Comparison of ENCODE assay signal across 15 mouse cellular contexts in genomic region chr13:69517445-69517844, GRCm38 (mm10). TPM values are rescaled to one million over a fixed set of nuclear protein-coding genes. Genes with fewer than 3 reads are reported as not detected.
DNase-seq lines count a peak whose midpoint lies in the region; ATAC-seq and TF ChIP-seq lines count a peak whose summit lies in the region.
"Had no signal": no experiment of that assay in that cellular context is flagged by ENCODE, and none has a peak within 500 bp of the region (broad histone marks: within the 10 kb centered on the region; RNA-seq: fewer than 3 reads in every experiment).

No protein-coding gene starts in this region.

- intact Hi-C loops in left cerebral cortex, postnatal 10 days (cut with DNase I) = no loop called here

- no peak for TF ChIP-seq CTCF in embryonic fibroblast, embryonic 13.5 days (IDR thresholded peaks at IDR 0.05; ENCODE audit: borderline replicate concordance, insufficient read depth, low read length)

- ATAC-seq in kidney, embryonic 14.5 days (ENCODE audit: low FRiP score, low TSS enrichment) = no peak
- ATAC-seq in lung, embryonic 16.5 days (ENCODE audit: low read depth) = peak; percentile 63; the same call in 1 of the 2 replicates
- ATAC-seq: activated CD4-positive, CD25-positive, alpha-beta regulatory T cell, adult 4 months; forebrain, embryonic 14.5 days; liver, postnatal 0 days had no signal

- no peaks in the 10 kb centered on the region for H3K27me3 ChIP-seq in kidney, embryonic 14.5 days (ENCODE audit: control insufficient read depth, insufficient read depth, low read length)
- H3K27me3 ChIP-seq in lung, embryonic 16.5 days (ENCODE audit: control insufficient read depth, insufficient read depth, low read depth, low read length) = no peaks in the 10 kb centered on the region
- H3K27me3 ChIP-seq: hindbrain, embryonic 15.5 days; limb, embryonic 12.5 days had no signal

- peaks cover 17% of the 10 kb centered on the region; the same call in 1 of the 2 replicates for H3K36me3 ChIP-seq in kidney, embryonic 14.5 days (ENCODE audit: control insufficient read depth, insufficient read depth, low read length)
- H3K36me3 ChIP-seq in lung, embryonic 16.5 days (ENCODE audit: control insufficient read depth, insufficient read depth, low read length) = peaks cover 8% of the 10 kb centered on the region

- no peak for TF ChIP-seq POLR2A in embryonic fibroblast, embryonic 13.5 days (IDR thresholded peaks at IDR 0.05; ENCODE audit: low read depth, low read length)

- peaks cover 11% of the 10 kb centered on the region; the same call in 1 of the 2 replicates for H3K4me1 ChIP-seq in kidney, embryonic 14.5 days (ENCODE audit: control insufficient read depth, insufficient read depth, low read length)
- peaks cover 19% of the 10 kb centered on the region for H3K4me1 ChIP-seq in embryonic fibroblast, embryonic 13.5 days (ENCODE audit: control insufficient read depth, insufficient read depth, low read length)
- peaks cover 6% of the 10 kb centered on the region; the same call in 1 of the 2 replicates for H3K4me1 ChIP-seq in lung, embryonic 16.5 days (replicated peaks; ENCODE audit: control insufficient read depth, insufficient read depth, low read length)

- WGBS in kidney, embryonic 14.5 days = 79% methylated on average over 6 of the region's 6 CpGs
- WGBS in lung, embryonic 16.5 days = 58% methylated on average over 6 of the region's 6 CpGs

- no peaks in the 10 kb centered on the region for H3K9me3 ChIP-seq in kidney, embryonic 14.5 days (ENCODE audit: control insufficient read depth, low read length)
- H3K9me3 ChIP-seq in lung, embryonic 16.5 days (ENCODE audit: control insufficient read depth, low read length) = no peaks in the 10 kb centered on the region
- H3K9me3 ChIP-seq: hindbrain, embryonic 15.5 days; limb, embryonic 12.5 days had no signal

- H3K4me2 ChIP-seq in kidney, embryonic 14.5 days (replicated peaks; ENCODE audit: low read depth, low read length) = no peak overlapping the region
- no peak overlapping the region for H3K4me2 ChIP-seq in lung, embryonic 16.5 days (ENCODE audit: low read depth, low read length)
- H3K4me2 ChIP-seq: hindbrain, embryonic 15.5 days; limb, embryonic 12.5 days; midbrain, embryonic 11.5 days had no signal

- no peak overlapping the region for H3K9ac ChIP-seq in kidney, embryonic 14.5 days (ENCODE audit: low read depth, low read length)
- no peak overlapping the region for H3K9ac ChIP-seq in lung, embryonic 16.5 days (ENCODE audit: low read length)
- H3K9ac ChIP-seq: hindbrain, embryonic 15.5 days; limb, embryonic 12.5 days; liver, postnatal 0 days had no signal

- DNase-seq in adrenal gland, postnatal 36 days = peak; percentile 43 to 54
- no peak for DNase-seq in adrenal gland, postnatal 4 days (ENCODE audit: low spot score in 2 of 2)
- DNase-seq in kidney, adult 18-20 months = peak; percentile 42
- DNase-seq in right cerebral cortex, postnatal 25 days = no peak
- DNase-seq in left cerebral cortex, postnatal 10 days (ENCODE audit: extremely low spot score in 1 of 2, low spot score in 2 of 2) = no peak
- DNase-seq: heart, adult 18-20 months; liver, postnatal 0 days had no signal

- H3K27ac ChIP-seq in kidney, embryonic 14.5 days (ENCODE audit: low read depth, low read length) = no peak overlapping the region
- peak overlapping the region; percentile 54 for H3K27ac ChIP-seq in embryonic fibroblast, embryonic 13.5 days (ENCODE audit: insufficient read depth, low read length)
- no peak overlapping the region for H3K27ac ChIP-seq in lung, embryonic 16.5 days (ENCODE audit: low read length)
- H3K27ac ChIP-seq: hindbrain, embryonic 15.5 days; limb, embryonic 12.5 days had no signal

- no peak overlapping the region for H3K4me3 ChIP-seq in kidney, embryonic 14.5 days (ENCODE audit: low read length)
- no peak overlapping the region for H3K4me3 ChIP-seq in embryonic fibroblast, embryonic 13.5 days (ENCODE audit: insufficient read depth, low read length)
- no peak overlapping the region for H3K4me3 ChIP-seq in lung, embryonic 16.5 days (ENCODE audit: low read length)
- H3K4me3 ChIP-seq: hindbrain, embryonic 15.5 days; limb, embryonic 12.5 days had no signal

RNA-seq across cellular contexts. Expression of gene Nsun2, which starts 16.1 kb away (rescaled TPM):
- total RNA-seq in adrenal gland, postnatal 36 days (2021) = 10 to 100 TPM; 83.1 to 94.4 TPM
- total RNA-seq in adrenal gland, postnatal 4 days (2021) = 10 to 100 TPM; 79.0 to 85.1 TPM
- 88.5 and 142 TPM in 2 replicates for polyA plus RNA-seq in kidney, embryonic 14.5 days (2014; fragmentation: Nextera tagmentation; extraction: Ambion mirVana)
- polyA plus RNA-seq in embryonic fibroblast, embryonic 13.5 days (2011; ENCODE audit: insufficient read length, low read depth, missing spikeins) = 106 and 109 TPM in 2 replicates
- polyA plus RNA-seq in lung, embryonic 16.5 days (2015; fragmentation: Nextera tagmentation; extraction: Ambion mirVana) = 86.6 and 89.2 TPM in 2 replicates
- 10 to 100 TPM; 67.6 to 68.9 TPM for total RNA-seq in left cerebral cortex, postnatal 10 days (2021)

RNA-seq across cellular contexts. Expression of gene Tent4a, which starts 17.0 kb away (rescaled TPM):
- 10 to 100 TPM; 23.2 to 25.3 TPM for total RNA-seq in adrenal gland, postnatal 36 days (2021)
- total RNA-seq in adrenal gland, postnatal 4 days (2021) = 10 to 100 TPM; 26.2 to 28.3 TPM
- polyA plus RNA-seq in kidney, embryonic 14.5 days (2014; fragmentation: Nextera tagmentation; extraction: Ambion mirVana) = 8.3 and 8.6 TPM in 2 replicates
- 28.4 and 34.1 TPM in 2 replicates for polyA plus RNA-seq in embryonic fibroblast, embryonic 13.5 days (2011; ENCODE audit: insufficient read length, low read depth, missing spikeins)
- 5.0 and 5.1 TPM in 2 replicates for polyA plus RNA-seq in lung, embryonic 16.5 days (2015; fragmentation: Nextera tagmentation; extraction: Ambion mirVana)
- total RNA-seq in left cerebral cortex, postnatal 10 days (2021) = 10 to 100 TPM; 34.3 to 40.3 TPM

Comparison
In these comparisons a context has a peak if more than half of its experiments do, and no peak if none do; other contexts are left out.
1. DNase-seq: peak in adrenal gland, postnatal 36 days (2 of 2) and kidney, adult 18-20 months (single experiment); none in adrenal gland, postnatal 4 days (0 of 2), right cerebral cortex, postnatal 25 days (single experiment) and left cerebral cortex, postnatal 10 days (0 of 2).